Mouse (Mus musculus) lung, postnatal 0 days (tissue): Measurements from ENCODE around the gene Mon1a.

ENCODE experiments used
- CTCF ChIP-seq: IDR thresholded peaks from 2 replicates; pipeline ENCODE4 v1.5.1; 2016; ENCODE audit warnings: antibody characterized with exemption, mild to moderate bottlenecking
- EP300 ChIP-seq: IDR thresholded peaks from 2 replicates; pipeline ENCODE4 v1.6.1; 2016; ENCODE audit warnings: antibody characterized with exemption, mild to moderate bottlenecking, control low read depth

DNA sequence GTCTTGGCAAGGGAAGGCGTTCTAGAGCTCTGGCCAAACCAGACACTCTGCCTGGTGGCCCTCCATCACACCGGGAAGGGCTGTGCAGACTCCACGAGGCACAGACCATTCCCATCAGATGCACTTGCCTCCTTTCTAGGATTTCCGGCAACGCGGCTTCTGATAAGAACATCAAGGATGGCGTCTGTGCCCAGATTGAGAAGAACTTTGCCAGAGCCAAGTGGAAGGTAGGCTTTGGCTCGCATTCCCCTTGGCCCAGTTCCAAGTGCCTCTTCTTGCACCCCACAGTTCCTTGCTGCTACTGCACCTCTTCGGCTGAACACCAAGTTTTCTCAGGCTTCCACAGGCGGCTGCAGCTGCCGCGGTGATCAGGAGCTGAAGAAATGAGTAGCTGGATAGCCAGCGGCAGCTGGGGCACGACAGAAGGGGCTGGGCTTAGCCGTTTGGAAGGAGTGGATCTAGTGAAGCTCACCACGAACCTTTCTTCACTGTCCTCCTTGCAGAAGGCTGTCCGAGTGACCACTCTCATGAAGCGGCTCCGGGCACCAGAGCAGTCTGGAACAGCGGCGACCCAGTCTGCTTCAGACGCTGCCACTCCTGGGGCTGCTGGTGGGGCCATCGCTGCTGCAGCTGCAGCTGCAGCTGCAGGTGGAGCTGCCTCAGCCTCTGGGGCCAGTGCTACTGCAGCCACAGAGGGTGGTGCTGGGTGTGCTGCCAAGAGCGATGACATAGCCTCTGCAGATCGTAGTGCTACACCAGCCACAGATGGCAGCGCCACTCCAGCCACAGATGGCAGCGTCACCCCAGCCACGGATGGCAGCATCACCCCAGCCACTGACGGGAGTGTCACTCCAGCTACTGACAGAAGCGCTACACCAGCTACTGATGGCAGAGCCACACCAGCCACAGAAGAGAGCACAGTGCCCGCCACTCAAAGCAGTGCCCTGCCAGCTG lies 59.6 kb downstream of the Mon1a start:
- TF ChIP-seq EP300, result no peak
- no peak for TF ChIP-seq CTCF
